Mouse (Mus musculus) effector memory CD4-positive, alpha-beta T cell, adult 5 months (primary cell): Measurements from ENCODE around the gene Gpsm2. TPM values are rescaled to one million over a fixed set of nuclear protein-coding genes. Genes with fewer than 3 reads are reported as not detected.

Experiments
- polyA plus RNA-seq: library from polyadenylated mRNA; unstranded; fragments of 100-300 nt; shearing (Covaris generic); gene quantifications from one replicate; pipeline ENCODE4 v1.2.1, GENCODE M21; 2017

The Gpsm2 gene
- polyA plus RNA-seq = 7.1 TPM

GRCm38 (mm10) chr3:108722036-108722872 is at the start of gene Gpsm2:
TSS of gene Gpsm2 (minus strand) at chr3:108722309.

GRCm38 (mm10) chr3:108739045-108739708 is 17.1 kb upstream of the Gpsm2 start, which contains the start of gene Aknad1:
TSS of gene Aknad1 (plus strand) at chr3:108739658.

GRCm38 (mm10) chr3:108653710-108654379 is 68.3 kb downstream of the Gpsm2 start, which contains the start of gene Clcc1:
TSS of gene Clcc1 (plus strand) at chr3:108653913.

Other genes with a start within 250 kb of the Gpsm2 start
- not detected for gene 1700013F07Rik, start 188.2 kb downstream of the Gpsm2 start, polyA plus RNA-seq
- gene 5330417C22Rik, start 185.8 kb downstream of the Gpsm2 start, polyA plus RNA-seq = 0.22 TPM
- 49.6 TPM for gene Tmem167b, start 159.8 kb downstream of the Gpsm2 start, polyA plus RNA-seq
- 31.5 TPM for gene Taf13, start 150.6 kb downstream of the Gpsm2 start, polyA plus RNA-seq
- gene Wdr47, start 131.0 kb downstream of the Gpsm2 start, polyA plus RNA-seq = 22.0 TPM
- 38.4 TPM for gene Clcc1, start 68.4 kb downstream of the Gpsm2 start, polyA plus RNA-seq
- gene Aknad1, start 17.3 kb upstream of the Gpsm2 start, polyA plus RNA-seq = not detected
- gene Stxbp3, start 118.2 kb upstream of the Gpsm2 start, polyA plus RNA-seq = 40.7 TPM
- gene Fndc7, start 167.7 kb upstream of the Gpsm2 start, polyA plus RNA-seq = 0.84 TPM
- 180 TPM for gene Prpf38b, start 189.4 kb upstream of the Gpsm2 start, polyA plus RNA-seq
- gene Henmt1, start 217.6 kb upstream of the Gpsm2 start, polyA plus RNA-seq = 0.34 TPM
- gene Gm9857, start 218.1 kb upstream of the Gpsm2 start, polyA plus RNA-seq = not detected